Mouse (Mus musculus) macrophage (primary cell): ENCODE measurements at regions not wholly inside any gene's neighbourhood (a gene's known extent, or its start where the extent isn't known, plus 50 kb on each side); places are given as distances from the start of the nearest gene placed in this dataset.
A peak's percentile ranks its signal among the peaks of the same experiment; 100 is the strongest.

Experiments used
- H3K27ac ChIP-seq: fragments of 350-480 bp; formaldehyde crosslinking; 2 replicates; pipeline ENCODE4 v1.9.0; 2021
- H3K36me3 ChIP-seq: fragments of 350-480 bp; formaldehyde crosslinking; 2 replicates; pipeline ENCODE4 v1.9.0; 2021; ENCODE audit errors: inconsistent target
- H3K4me3 ChIP-seq: fragments of 350-480 bp; formaldehyde crosslinking; 2 replicates; pipeline ENCODE4 v1.9.0; 2021; ENCODE audit errors: inconsistent target
- H3K79me2 ChIP-seq: fragments of 350-480 bp; formaldehyde crosslinking; 2 replicates; pipeline ENCODE4 v1.9.0; 2021; ENCODE audit errors: inconsistent target
- WGBS: methylation state at CpG from one replicate; pipeline ENCODE4 v1.1.7; 2026; ENCODE audit warnings: inconsistent platforms; ENCODE audit not compliant: missing documents; 5-methylcytosine and 5-hydroxymethylcytosine counted together

GRCm38 (mm10) chr13:101586787-101587186 lies 181.2 kb downstream of the Pik3r1 start:
- 88% methylated on average over 2 of the region's 2 CpGs for WGBS
- Histone ChIP-seq H3K79me2 (no peaks in the 10 kb centered on the region), H3K4me3 (no peak overlapping the region), H3K36me3 (no peaks in the 10 kb centered on the region), H3K27ac (no peak overlapping the region)

GRCm38 (mm10) chr13:101576481-101576880 lies 191.5 kb downstream of the Pik3r1 start:
- no peaks in the 10 kb centered on the region for H3K79me2 ChIP-seq
- 88% methylated on average over 1 of the region's 1 CpGs for WGBS
- no peak overlapping the region for H3K4me3 ChIP-seq
- H3K36me3 ChIP-seq, result no peaks in the 10 kb centered on the region
- no peak overlapping the region for H3K27ac ChIP-seq

- H3K36me3 ChIP-seq, result no peaks in the 10 kb centered on the region
- WGBS, result 97% methylated on average over 6 of the region's 6 CpGs
- H3K79me2 ChIP-seq, result no peaks in the 10 kb centered on the region
- H3K27ac ChIP-seq, result no peak overlapping the region
- no peak overlapping the region for H3K4me3 ChIP-seq
These were observed 195.0 kb downstream of the Pik3r1 start for GRCm38 (mm10) chr13:101572809-101573590.

- Histone ChIP-seq H3K4me3 (no peak overlapping the region), H3K36me3 (no peaks in the 10 kb centered on the region), H3K79me2 (no peaks in the 10 kb centered on the region), H3K27ac (no peak overlapping the region)
- 95% methylated on average over 9 of the region's 9 CpGs for WGBS
These were observed 195.8 kb downstream of the Pik3r1 start for GRCm38 (mm10) chr13:101572246-101572645.

DNA sequence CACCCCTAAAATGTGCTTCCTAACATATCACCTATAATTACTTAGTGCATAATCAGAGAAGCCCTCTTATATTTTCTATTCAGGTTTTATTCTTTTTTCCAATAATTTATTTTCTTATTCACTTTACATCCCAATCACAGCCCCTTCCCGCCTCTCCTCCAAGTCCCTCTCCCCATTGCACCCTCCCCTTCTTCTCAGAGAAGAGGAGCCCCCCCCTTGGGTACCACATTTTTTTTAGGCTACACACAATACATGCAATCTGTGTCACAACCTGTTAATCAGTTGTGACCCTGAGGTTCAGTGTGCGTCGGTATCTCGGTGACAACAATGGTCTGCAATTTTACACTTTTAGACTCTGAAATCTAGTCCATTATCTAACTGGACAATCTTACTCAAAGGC lies 198.0 kb downstream of the Pik3r1 start:
- no peaks in the 10 kb centered on the region for H3K36me3 ChIP-seq
- WGBS, result 94% methylated on average over 4 of the region's 4 CpGs
- H3K4me3 ChIP-seq, result no peak overlapping the region
- H3K79me2 ChIP-seq, result no peaks in the 10 kb centered on the region
- no peak overlapping the region for H3K27ac ChIP-seq

DNA sequence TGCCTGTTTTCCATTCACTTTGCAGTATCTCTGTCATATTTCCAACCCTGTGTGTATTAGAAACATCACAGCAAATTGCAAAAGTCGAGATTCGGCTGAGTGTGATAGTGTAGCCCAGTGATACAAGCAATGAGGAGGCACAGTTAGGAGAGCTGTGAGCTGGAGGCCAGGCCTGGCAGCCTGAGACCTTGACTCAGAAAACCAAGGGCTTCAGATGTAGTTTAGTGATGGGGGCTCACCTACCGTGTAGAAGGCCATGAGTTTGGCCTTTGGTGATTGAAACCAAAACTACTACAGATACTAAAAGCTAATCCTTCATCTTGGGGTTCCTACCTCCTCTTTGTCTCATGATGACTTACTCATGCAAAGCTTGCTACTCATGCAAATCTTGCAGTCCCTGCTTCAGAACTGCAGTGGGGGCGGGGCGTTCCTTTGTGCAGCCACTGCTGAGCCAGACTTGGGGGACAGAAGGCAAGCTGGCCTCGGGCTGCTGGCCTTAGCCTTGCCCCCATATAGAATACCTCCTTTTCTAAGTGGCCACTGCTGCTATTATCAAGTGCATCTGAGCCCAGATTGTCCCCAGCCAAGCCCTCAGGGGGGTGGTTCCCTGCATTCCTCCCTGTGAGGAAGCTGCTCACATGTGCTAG lies 198.9 kb downstream of the Pik3r1 start:
- Histone ChIP-seq H3K36me3 (no peaks in the 10 kb centered on the region), H3K27ac (peak overlapping the region; percentile 13), H3K79me2 (no peaks in the 10 kb centered on the region), H3K4me3 (no peak overlapping the region)
- WGBS, result 84% methylated on average over 6 of the region's 6 CpGs

DNA sequence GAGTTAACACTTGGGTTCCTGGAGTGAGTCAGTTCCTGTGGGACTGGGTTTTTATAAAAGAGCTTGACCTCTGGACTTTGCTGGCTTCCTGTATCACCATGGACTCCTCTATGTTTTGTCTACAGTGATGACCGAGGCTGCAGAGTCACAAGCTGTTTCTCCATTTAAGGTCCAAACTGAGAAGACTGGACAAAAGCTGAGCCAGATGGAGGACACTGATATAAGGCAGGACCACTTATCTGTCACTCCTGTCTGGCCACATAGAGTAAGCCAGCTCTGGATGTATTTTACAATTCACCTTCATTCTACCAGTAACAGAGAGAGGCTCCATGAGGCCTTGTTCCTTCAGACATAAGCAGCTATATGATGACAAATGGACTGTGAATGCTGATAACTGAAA lies 202.7 kb downstream of the Pik3r1 start:
- Histone ChIP-seq H3K27ac (no peak overlapping the region), H3K4me3 (no peak overlapping the region), H3K36me3 (no peaks in the 10 kb centered on the region), H3K79me2 (no peaks in the 10 kb centered on the region)
- WGBS, result 91% methylated on average over 1 of the region's 1 CpGs

DNA sequence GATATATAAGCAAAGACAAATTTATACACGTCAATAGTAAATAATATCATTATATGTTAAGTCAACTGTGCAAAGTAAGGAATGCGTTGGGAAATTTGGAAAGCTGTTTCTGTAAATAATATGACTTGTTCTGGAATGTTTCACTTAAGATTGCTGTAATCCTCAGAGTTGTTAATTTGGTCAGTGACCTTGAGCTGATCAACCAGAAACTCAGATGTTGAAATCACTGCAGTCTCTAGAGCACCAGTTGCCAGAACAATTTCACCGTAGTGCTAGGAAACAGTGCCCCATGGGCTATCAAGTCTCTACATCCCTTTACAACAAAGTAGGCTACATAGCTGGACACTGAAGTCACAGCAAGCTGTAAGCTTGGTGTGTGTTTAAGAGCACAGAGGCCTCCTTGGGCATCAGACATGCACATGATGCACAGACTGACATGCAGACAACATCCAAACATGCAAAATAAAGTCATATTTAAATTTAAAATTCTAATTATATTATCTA lies 212.6 kb downstream of the Pik3r1 start:
- H3K36me3 ChIP-seq, result no peaks in the 10 kb centered on the region
- H3K27ac ChIP-seq, result no peak overlapping the region
- H3K4me3 ChIP-seq, result no peak overlapping the region
- H3K79me2 ChIP-seq, result no peaks in the 10 kb centered on the region
- 96% methylated on average over 3 of the region's 3 CpGs for WGBS

GRCm38 (mm10) chr13:101553131-101553549 lies 214.9 kb downstream of the Pik3r1 start:
- WGBS, result 89% methylated on average over 8 of the region's 8 CpGs
- Histone ChIP-seq H3K36me3 (no peaks in the 10 kb centered on the region), H3K79me2 (no peaks in the 10 kb centered on the region), H3K4me3 (no peak overlapping the region), H3K27ac (no peak overlapping the region)

DNA sequence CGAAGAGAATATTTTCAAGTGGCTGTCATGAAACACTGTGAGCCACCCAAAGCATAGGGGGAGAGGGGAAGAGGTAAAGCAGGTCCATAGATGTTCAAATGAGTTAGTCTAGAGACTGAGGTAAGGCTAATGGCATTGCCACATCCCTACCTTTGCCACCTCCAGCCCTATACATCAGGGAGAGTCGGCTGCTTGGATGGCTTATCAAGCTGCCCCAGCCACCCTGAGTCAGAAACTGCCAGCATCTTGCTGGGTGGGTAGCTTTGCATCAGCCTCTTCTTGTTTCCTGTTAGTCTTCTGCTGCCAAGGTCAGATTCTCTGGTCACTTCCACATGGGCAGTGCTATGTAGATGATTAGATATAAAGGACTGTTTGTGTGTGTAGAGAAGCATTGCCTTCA lies 215.6 kb downstream of the Pik3r1 start:
- Histone ChIP-seq H3K79me2 (no peaks in the 10 kb centered on the region), H3K4me3 (no peak overlapping the region), H3K27ac (no peak overlapping the region), H3K36me3 (no peaks in the 10 kb centered on the region)
- WGBS, result 47% methylated on average over 2 of the region's 2 CpGs

- H3K27ac ChIP-seq, result no peak overlapping the region
- H3K36me3 ChIP-seq, result no peaks in the 10 kb centered on the region
- 94% methylated on average over 6 of the region's 6 CpGs for WGBS
- H3K4me3 ChIP-seq, result no peak overlapping the region
- H3K79me2 ChIP-seq, result no peaks in the 10 kb centered on the region
These were observed 216.9 kb downstream of the Pik3r1 start for GRCm38 (mm10) chr13:101551068-101551467.

GRCm38 (mm10) chr13:101550526-101550925 lies 217.5 kb downstream of the Pik3r1 start:
- WGBS, result 91% methylated on average over 5 of the region's 5 CpGs
- no peaks in the 10 kb centered on the region for H3K79me2 ChIP-seq
- no peak overlapping the region for H3K4me3 ChIP-seq
- H3K36me3 ChIP-seq, result no peaks in the 10 kb centered on the region
- no peak overlapping the region for H3K27ac ChIP-seq

- H3K4me3 ChIP-seq, result no peak overlapping the region
- H3K36me3 ChIP-seq, result no peaks in the 10 kb centered on the region
- H3K79me2 ChIP-seq, result no peaks in the 10 kb centered on the region
- H3K27ac ChIP-seq, result peak overlapping the region; percentile 28
- 29% methylated on average over 6 of the region's 6 CpGs for WGBS
These were observed 220.1 kb downstream of the Pik3r1 start for GRCm38 (mm10) chr13:101547887-101548286.

DNA sequence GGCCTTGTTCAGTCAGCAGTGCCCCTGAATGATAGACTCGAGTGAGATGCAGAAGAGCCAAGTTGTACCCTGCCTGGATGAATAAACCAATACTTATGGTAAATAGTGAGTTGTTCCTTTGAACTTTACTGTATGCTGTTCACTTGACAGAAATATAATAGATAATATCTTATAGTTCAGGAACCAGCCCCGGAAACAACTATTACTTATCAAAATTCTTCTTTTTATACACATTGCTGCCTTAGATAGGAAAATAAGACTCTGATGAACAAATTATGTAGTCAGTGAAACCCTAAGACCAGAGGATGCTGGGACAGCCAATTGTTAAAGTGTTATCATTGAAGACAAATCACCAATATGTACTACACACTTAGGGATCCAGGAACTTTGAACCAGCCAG lies 220.7 kb downstream of the Pik3r1 start:
- H3K4me3 ChIP-seq, result no peak overlapping the region

More for the DNA sequence above, 220.7 kb downstream of the Pik3r1 start:
- Histone ChIP-seq H3K79me2 (no peaks in the 10 kb centered on the region), H3K36me3 (no peaks in the 10 kb centered on the region), H3K27ac (peak overlapping the region; percentile 28; the same call in 1 of the 2 replicates)
- 94% methylated on average over 2 of the region's 2 CpGs for WGBS
